Mouse (Mus musculus): ENCODE measurements around the gene Oxld1. TPM values are rescaled to one million over a fixed set of nuclear protein-coding genes. Genes with fewer than 3 reads are reported as not detected.

Oxld1 gene
- polyA plus RNA-seq, 1 experiment = 15.5 TPM

DNA sequence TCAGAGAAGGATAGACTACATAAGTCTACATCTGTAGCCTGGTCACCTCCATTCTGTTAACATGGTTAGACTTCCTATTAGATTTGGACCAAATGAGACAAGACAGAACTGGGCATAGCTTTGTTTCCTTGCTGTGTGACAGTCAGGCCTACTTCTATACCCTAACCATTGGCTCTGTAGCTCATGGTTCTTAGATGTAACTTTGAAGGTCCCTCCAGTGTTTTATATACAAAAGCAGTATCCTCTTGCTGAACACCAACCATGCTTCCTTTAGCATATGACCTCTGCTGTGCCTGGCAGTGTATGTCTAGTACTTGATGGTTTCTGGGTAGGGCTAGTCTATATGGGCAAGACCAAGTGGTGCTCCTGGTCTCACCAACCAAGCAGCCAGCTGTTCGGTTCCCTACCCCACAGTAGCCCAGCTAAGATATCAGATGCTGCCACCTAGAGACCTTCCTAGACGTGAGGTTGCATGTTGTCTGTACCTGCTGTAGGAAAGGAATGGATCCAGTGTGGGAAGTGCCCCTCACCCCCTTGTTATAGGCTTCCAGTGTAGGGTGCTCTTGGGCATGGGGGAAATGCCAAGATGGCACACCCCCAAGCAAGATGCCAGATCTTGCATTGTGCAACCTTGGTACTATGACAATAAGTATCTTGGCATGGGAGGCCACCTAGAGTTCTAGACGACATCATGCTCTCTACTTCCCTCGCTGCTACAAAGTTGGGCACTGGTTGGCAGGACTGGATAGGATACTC, 32.6 kb upstream of the Oxld1 start:
- WGBS = 32% methylated on average over 4 of the region's 4 CpGs
- Histone ChIP-seq H3K4me3 (replicated peaks; ENCODE audit: insufficient read depth, low read depth, low read length) (no peak overlapping the region), H3K27me3 (ENCODE audit: control insufficient read depth, insufficient read depth, low read length) (no peaks in the 10 kb centered on the region), H3K27ac (ENCODE audit: insufficient read depth, low read length) (no peak overlapping the region), H3K4me1 (ENCODE audit: control insufficient read depth, insufficient read depth, low read length) (peaks cover 13% of the 10 kb centered on the region)
- TF ChIP-seq POLR2A (IDR thresholded peaks at IDR 0.05; ENCODE audit: borderline replicate concordance, insufficient read depth, low read length) = no peak
- 0 out of 2 replicates have a peak, but pooled peaks have one; percentile 0 for TF ChIP-seq CTCF (IDR thresholded peaks at IDR 0.05; ENCODE audit: borderline replicate concordance, insufficient read depth, low read depth, low read length)
- DNase-seq = peak in 1 of 2 experiments; percentile 24

- no peak overlapping the region for H3K27ac ChIP-seq (ENCODE audit: insufficient read depth, low read length)
- WGBS = 58% methylated on average over 4 of the region's 4 CpGs
- DNase-seq = peak; percentile 73 to 82
- H3K4me1 ChIP-seq (ENCODE audit: control insufficient read depth, insufficient read depth, low read length) = peaks cover 13% of the 10 kb centered on the region
- no peak overlapping the region for H3K4me3 ChIP-seq (replicated peaks; ENCODE audit: insufficient read depth, low read depth, low read length)
- TF ChIP-seq POLR2A (IDR thresholded peaks at IDR 0.05; ENCODE audit: borderline replicate concordance, insufficient read depth, low read length) (no peak), CTCF (IDR thresholded peaks at IDR 0.05; ENCODE audit: borderline replicate concordance, insufficient read depth, low read depth, low read length) (peak; percentile 94)
- H3K27me3 ChIP-seq (ENCODE audit: control insufficient read depth, insufficient read depth, low read length) = no peaks in the 10 kb centered on the region
Measured at GRCm38 (mm10) chr11:120489054-120489761, 31.3 kb upstream of the Oxld1 start.

GRCm38 (mm10) chr11:120488516-120488915, 30.6 kb upstream of the Oxld1 start:
- WGBS = 69% methylated on average over 4 of the region's 4 CpGs
- no peak for DNase-seq
- TF ChIP-seq POLR2A (IDR thresholded peaks at IDR 0.05; ENCODE audit: borderline replicate concordance, insufficient read depth, low read length) (no peak), CTCF (IDR thresholded peaks at IDR 0.05; ENCODE audit: borderline replicate concordance, insufficient read depth, low read depth, low read length) (no peak)
- Histone ChIP-seq H3K27me3 (ENCODE audit: control insufficient read depth, insufficient read depth, low read length) (no peaks in the 10 kb centered on the region), H3K27ac (ENCODE audit: insufficient read depth, low read length) (no peak overlapping the region), H3K4me1 (ENCODE audit: control insufficient read depth, insufficient read depth, low read length) (peaks cover 13% of the 10 kb centered on the region), H3K4me3 (replicated peaks; ENCODE audit: insufficient read depth, low read depth, low read length) (no peak overlapping the region)

DNA sequence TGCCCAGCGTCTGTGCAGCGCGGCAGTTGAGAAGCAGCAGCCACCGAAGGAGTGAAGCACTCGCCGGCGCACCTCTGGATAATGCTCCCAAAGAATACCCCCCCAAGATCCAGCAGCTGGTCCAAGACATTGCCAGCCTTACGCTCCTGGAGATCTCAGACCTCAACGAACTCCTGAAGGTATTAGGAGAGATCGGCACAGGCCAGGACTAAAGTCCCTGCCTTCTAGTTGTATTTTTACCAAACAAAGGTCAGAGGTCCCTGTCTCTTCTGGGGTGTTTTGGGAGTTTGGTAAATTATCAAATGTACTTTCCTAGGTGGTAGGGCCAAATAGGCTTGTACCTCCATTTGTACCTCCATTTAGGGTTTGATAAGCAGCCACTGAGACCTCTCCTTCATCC, 27.4 kb upstream of the Oxld1 start:
- H3K27me3 ChIP-seq (ENCODE audit: control insufficient read depth, insufficient read depth, low read length) = no peaks in the 10 kb centered on the region
- WGBS = 4% methylated on average over 10 of the region's 10 CpGs
- no peak for TF ChIP-seq POLR2A (IDR thresholded peaks at IDR 0.05; ENCODE audit: borderline replicate concordance, insufficient read depth, low read length)
- DNase-seq = no peak
- H3K4me3 ChIP-seq (replicated peaks; ENCODE audit: insufficient read depth, low read depth, low read length) = peak overlapping the region; percentile 78
- H3K4me1 ChIP-seq (ENCODE audit: control insufficient read depth, insufficient read depth, low read length) = peaks cover 3% of the 10 kb centered on the region; the same call in 1 of the 2 replicates
- peak overlapping the region; percentile 17; the same call in 1 of the 2 replicates for H3K27ac ChIP-seq (ENCODE audit: insufficient read depth, low read length)

DNA sequence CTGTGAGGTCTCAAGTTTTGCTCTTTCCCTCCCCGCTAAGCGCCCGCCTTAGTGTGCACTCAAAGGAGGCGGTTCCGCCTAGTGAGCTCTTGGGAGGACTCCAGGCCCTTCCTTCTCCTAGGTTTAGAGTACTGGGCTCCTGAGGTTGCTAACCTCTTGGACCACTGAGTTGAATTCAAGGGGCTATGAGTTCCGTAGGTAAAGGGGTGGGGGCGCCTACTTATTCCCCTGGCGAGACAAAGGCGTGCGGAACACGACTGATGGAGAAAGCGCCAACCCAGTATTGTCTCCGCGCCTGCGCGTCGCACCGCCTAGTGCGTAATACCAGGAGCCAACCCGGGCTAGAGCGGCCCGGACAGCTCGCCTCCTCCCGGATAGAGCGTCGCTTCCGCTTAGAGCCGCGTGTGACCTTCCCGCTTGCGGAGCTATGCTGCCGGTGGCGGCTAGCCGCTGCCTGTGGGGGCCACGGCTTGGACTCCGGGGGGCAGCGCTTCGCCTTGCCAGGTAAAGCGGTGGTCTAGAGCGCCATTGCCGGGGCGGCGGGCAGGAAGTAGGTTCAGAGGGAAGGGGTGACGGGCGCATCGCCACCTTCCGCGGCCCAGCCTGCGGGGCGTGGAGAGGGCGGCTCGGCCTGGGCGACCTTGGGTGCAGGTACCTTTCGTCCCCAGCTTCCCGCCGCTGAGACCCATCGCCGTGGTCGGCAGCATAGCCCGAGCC, 26.6 kb upstream of the Oxld1 start, which contains the start of gene Mrpl12:
Gene Mrpl12, plus strand, starts transcription at position 349 of the 717 bp plus-strand sequence.
- under 1% methylated on average over 60 of the region's 60 CpGs for WGBS
- H3K4me1 ChIP-seq (ENCODE audit: control insufficient read depth, insufficient read depth, low read length) = peaks cover 1% of the 10 kb centered on the region; the same call in 1 of the 2 replicates
- H3K4me3 ChIP-seq (replicated peaks; ENCODE audit: insufficient read depth, low read depth, low read length) = peak within 1 kb of the TSS; percentile 78
- H3K27ac ChIP-seq (ENCODE audit: insufficient read depth, low read length) = peak within 1 kb of the TSS; percentile 35
- DNase-seq = peak; percentile 91 to 93
- TF ChIP-seq POLR2A (IDR thresholded peaks at IDR 0.05; ENCODE audit: borderline replicate concordance, insufficient read depth, low read length) (peak; percentile 87), CTCF (IDR thresholded peaks at IDR 0.05; ENCODE audit: borderline replicate concordance, insufficient read depth, low read depth, low read length) (no peak)
- no peaks in the 10 kb centered on the region for H3K27me3 ChIP-seq (ENCODE audit: control insufficient read depth, insufficient read depth, low read length)

- no peaks in the 10 kb centered on the region for H3K4me1 ChIP-seq (ENCODE audit: control insufficient read depth, insufficient read depth, low read length)
- WGBS = 65% methylated on average over 7 of the region's 7 CpGs
- no peaks in the 10 kb centered on the region for H3K27me3 ChIP-seq (ENCODE audit: control insufficient read depth, insufficient read depth, low read length)
- TF ChIP-seq CTCF (IDR thresholded peaks at IDR 0.05; ENCODE audit: borderline replicate concordance, insufficient read depth, low read depth, low read length) (no peak), POLR2A (IDR thresholded peaks at IDR 0.05; ENCODE audit: borderline replicate concordance, insufficient read depth, low read length) (no peak)
- no peak for DNase-seq
- H3K4me3 ChIP-seq (replicated peaks; ENCODE audit: insufficient read depth, low read depth, low read length) = no peak overlapping the region
- no peak overlapping the region for H3K27ac ChIP-seq (ENCODE audit: insufficient read depth, low read length)
Measured at GRCm38 (mm10) chr11:120483448-120483934, 25.6 kb upstream of the Oxld1 start.

- Histone ChIP-seq H3K4me1 (ENCODE audit: control insufficient read depth, insufficient read depth, low read length) (no peaks in the 10 kb centered on the region; the same call in 1 of the 2 replicates), H3K4me3 (replicated peaks; ENCODE audit: insufficient read depth, low read depth, low read length) (no peak overlapping the region), H3K27me3 (ENCODE audit: control insufficient read depth, insufficient read depth, low read length) (no peaks in the 10 kb centered on the region), H3K27ac (ENCODE audit: insufficient read depth, low read length) (no peak overlapping the region)
- TF ChIP-seq CTCF (IDR thresholded peaks at IDR 0.05; ENCODE audit: borderline replicate concordance, insufficient read depth, low read depth, low read length) (no peak), POLR2A (IDR thresholded peaks at IDR 0.05; ENCODE audit: borderline replicate concordance, insufficient read depth, low read length) (no peak)
- no peak for DNase-seq
- 94% methylated on average over 6 of the region's 6 CpGs for WGBS
Measured at GRCm38 (mm10) chr11:120472052-120472451, 14.2 kb upstream of the Oxld1 start.

Data from cerebellum, adult 2 months (tissue).